Mouse (Mus musculus) embryonic fibroblast, embryonic 13.5 days (primary cell): ENCODE data around the gene Hivep3.

Source experiments
- CTCF ChIP-seq: IDR thresholded peaks from 2 replicates; pipeline ENCODE4 v1.5.1; 2011; ENCODE audit warnings: mild to moderate bottlenecking, control low read depth, low read length, moderate library complexity, borderline replicate concordance; ENCODE audit not compliant: insufficient read depth
- POLR2A ChIP-seq: IDR thresholded peaks from 2 replicates; pipeline ENCODE4 v1.6.1; 2011; ENCODE audit warnings: low read depth, mild to moderate bottlenecking, control low read depth, low read length, moderate library complexity

- TF ChIP-seq CTCF (no peak), POLR2A (no peak)
These were observed 185.8 kb downstream of the Hivep3 start for GRCm38 (mm10) chr4:119919349-119919748.
